Mouse (Mus musculus) limb, embryonic 15.5 days (tissue): ENCODE measurements around the gene Arid1b. TPM values are rescaled to one million over a fixed set of nuclear protein-coding genes. Genes with fewer than 3 reads are reported as not detected.

Source experiments
- ATAC-seq: fragments of 200-750 bp; cut with Nextera tagmentation; 2 replicates; pipeline ENCODE4 v1.8.0; 2017; ENCODE audit warnings: low read depth, moderate TSS enrichment; ENCODE audit not compliant: insufficient number of reproducible peaks, low FRiP score, low TSS enrichment
- H3K27ac ChIP-seq: fragments of 300-500 bp; sonication (generic); 2 replicates; pipeline ENCODE4 v1.5.1; 2015; ENCODE audit warnings: moderate library complexity, mild to moderate bottlenecking, inconsistent platforms
- H3K27me3 ChIP-seq: fragments of 300-500 bp; sonication (generic); 2 replicates; pipeline ENCODE4 v1.6.1; 2015; ENCODE audit warnings: inconsistent platforms
- H3K36me3 ChIP-seq: fragments of 300-500 bp; sonication (generic); 2 replicates; pipeline ENCODE4 v1.6.1; 2015; ENCODE audit warnings: inconsistent platforms
- H3K4me1 ChIP-seq: fragments of 300-500 bp; sonication (generic); 2 replicates; pipeline ENCODE4 v1.6.1; 2015; ENCODE audit warnings: inconsistent platforms
- H3K4me2 ChIP-seq: fragments of 300-500 bp; sonication (generic); 2 replicates; pipeline ENCODE4 v1.6.1; 2015; ENCODE audit warnings: mild to moderate bottlenecking, inconsistent platforms
- H3K4me3 ChIP-seq: fragments of 300-500 bp; sonication (generic); 2 replicates; pipeline ENCODE4 v1.5.1; 2015; ENCODE audit warnings: mild to moderate bottlenecking, inconsistent platforms
- H3K9ac ChIP-seq: fragments of 300-500 bp; sonication (generic); 2 replicates; pipeline ENCODE4 v1.6.1; 2015; ENCODE audit warnings: inconsistent platforms
- H3K9me3 ChIP-seq: fragments of 300-500 bp; sonication (generic); 2 replicates; pipeline ENCODE4 v1.6.1; 2016; ENCODE audit warnings: inconsistent platforms
- WGBS: fragments of 180-500 bp; shearing (Covaris S2); methylation state at CpG from one replicate; pipeline ENCODE4 v1.1.7; 2015; 5-methylcytosine and 5-hydroxymethylcytosine counted together
- polyA plus RNA-seq: library from polyadenylated mRNA; unstranded; fragments of >200 nt; fragmentation: Nextera tagmentation; extraction: Ambion mirVana; gene quantifications from 2 replicates; pipeline ENCODE4 v1.2.1, GENCODE M21; 2015

The Arid1b gene
- polyA plus RNA-seq, 1 experiment from 2014 or later: 11.4 TPM

DNA sequence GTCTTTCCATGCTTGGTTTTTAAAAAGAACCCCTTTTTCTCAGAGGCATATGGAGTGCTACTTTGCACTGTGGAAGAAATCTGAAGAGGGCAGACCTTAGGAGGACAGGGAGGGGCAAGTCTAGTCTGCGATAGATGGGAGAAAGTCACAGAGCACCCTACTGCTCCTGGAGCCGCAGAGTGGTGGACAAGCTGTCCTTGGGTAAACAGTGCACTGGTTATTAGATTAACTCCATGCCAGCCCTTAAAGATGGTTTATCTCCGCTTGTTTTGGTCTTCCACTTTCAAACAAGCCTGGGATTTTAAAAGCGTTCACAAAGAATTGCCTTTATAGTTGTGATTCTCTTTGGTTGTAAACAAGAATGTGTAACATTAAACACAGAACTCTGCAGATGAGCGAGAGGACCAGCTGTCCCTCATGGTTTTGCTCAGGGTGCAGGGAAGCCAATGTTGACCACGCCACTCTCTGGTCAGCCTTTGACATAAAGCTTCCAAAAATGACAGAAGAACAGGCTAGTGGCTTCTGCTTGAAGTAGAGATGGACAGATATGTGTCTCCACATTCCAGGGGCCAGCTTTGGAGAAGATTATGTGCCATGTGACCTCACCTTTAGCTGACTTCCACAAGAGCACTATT lies 234.6 kb downstream of the Arid1b start:
- peaks cover 34% of the 10 kb centered on the region for H3K4me1 ChIP-seq
- WGBS: 66% methylated on average over 6 of the region's 6 CpGs
- no peak overlapping the region for H3K4me2 ChIP-seq
- no peak overlapping the region for H3K4me3 ChIP-seq
- H3K27ac ChIP-seq: no peak overlapping the region
- H3K36me3 ChIP-seq: no peaks in the 10 kb centered on the region
- H3K9me3 ChIP-seq: no peaks in the 10 kb centered on the region
- no peak for ATAC-seq
- H3K27me3 ChIP-seq: no peaks in the 10 kb centered on the region
- H3K9ac ChIP-seq: no peak overlapping the region

GRCm38 (mm10) chr17:5230063-5230462 lies 235.9 kb downstream of the Arid1b start:
- Histone ChIP-seq H3K4me2 (no peak overlapping the region), H3K27ac (no peak overlapping the region), H3K36me3 (no peaks in the 10 kb centered on the region), H3K4me3 (no peak overlapping the region), H3K4me1 (peaks cover 46% of the 10 kb centered on the region), H3K27me3 (no peaks in the 10 kb centered on the region), H3K9ac (no peak overlapping the region), H3K9me3 (no peaks in the 10 kb centered on the region)
- no peak for ATAC-seq
- 67% methylated on average over 7 of the region's 7 CpGs for WGBS

DNA sequence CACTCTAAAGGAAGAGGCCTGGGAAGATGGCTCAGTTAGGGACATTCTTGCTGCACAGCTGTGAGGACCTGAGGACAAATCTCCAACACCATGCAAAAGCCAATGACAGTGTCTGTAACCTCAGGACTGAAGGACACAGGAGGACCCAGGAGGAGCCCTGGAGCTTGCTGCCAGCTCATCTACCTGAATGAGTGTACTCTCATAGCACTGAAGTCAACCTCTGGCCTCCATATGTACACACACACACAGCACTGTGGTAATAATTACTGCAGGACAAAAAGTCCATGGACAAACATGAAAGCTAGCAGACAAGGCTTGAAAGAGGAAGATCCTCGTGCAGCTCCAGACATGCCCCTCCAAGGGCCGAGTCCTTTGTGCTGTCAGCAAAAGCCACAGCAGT lies 238.0 kb downstream of the Arid1b start:
- 43% methylated on average over 2 of the region's 2 CpGs for WGBS
- Histone ChIP-seq H3K4me3 (no peak overlapping the region), H3K27ac (no peak overlapping the region), H3K4me2 (no peak overlapping the region), H3K36me3 (no peaks in the 10 kb centered on the region), H3K9ac (no peak overlapping the region), H3K9me3 (no peaks in the 10 kb centered on the region), H3K27me3 (no peaks in the 10 kb centered on the region), H3K4me1 (peaks cover 53% of the 10 kb centered on the region)
- no peak for ATAC-seq

DNA sequence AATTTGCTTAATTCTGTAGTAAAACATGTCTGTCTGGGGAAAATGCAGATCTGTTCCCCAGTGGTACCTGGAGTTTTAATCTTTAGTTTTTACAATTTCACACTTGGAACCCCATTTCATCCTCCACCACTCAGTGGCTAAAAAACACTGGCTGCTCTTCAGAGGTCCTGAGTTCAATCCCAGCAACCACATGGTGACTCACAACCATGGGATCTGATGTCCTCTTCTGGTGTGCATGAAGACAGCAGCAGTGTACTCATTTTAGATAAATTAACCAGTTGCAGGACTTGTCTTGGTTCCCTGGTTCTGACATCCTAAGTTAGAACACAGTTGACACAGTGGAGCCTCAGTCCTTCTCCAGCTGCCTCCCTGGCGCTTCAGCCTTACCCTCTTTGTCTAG lies 239.9 kb downstream of the Arid1b start:
- no peak for ATAC-seq
- Histone ChIP-seq H3K27me3 (no peaks in the 10 kb centered on the region), H3K36me3 (no peaks in the 10 kb centered on the region), H3K4me1 (peaks cover 60% of the 10 kb centered on the region), H3K4me3 (no peak overlapping the region), H3K9ac (no peak overlapping the region), H3K9me3 (no peaks in the 10 kb centered on the region), H3K27ac (no peak overlapping the region), H3K4me2 (no peak overlapping the region)
- WGBS: 89% methylated on average over 1 of the region's 1 CpGs

DNA sequence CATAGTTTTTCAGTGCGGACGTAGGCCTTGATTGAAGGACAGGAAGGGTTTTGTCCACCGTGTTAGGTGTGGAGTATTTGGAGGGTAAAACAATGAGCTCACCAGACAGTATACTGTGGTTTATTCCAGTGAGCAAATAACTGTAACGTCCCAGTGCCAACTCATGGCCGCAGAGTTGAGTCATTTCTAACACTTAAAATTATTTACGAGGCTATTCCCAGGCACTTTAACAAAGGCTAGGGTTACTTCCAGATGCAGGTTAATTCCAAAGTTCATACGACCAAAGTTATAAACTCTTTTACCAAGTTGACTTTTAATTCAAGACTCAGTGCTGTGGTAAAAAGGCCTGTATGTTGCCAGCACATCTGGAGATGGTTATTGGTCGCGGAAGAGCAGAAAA lies 240.9 kb downstream of the Arid1b start:
- H3K9ac ChIP-seq: no peak overlapping the region
- no peaks in the 10 kb centered on the region for H3K9me3 ChIP-seq
- WGBS: 18% methylated on average over 9 of the region's 9 CpGs
- no peak overlapping the region for H3K27ac ChIP-seq
- no peaks in the 10 kb centered on the region for H3K36me3 ChIP-seq
- no peak overlapping the region for H3K4me3 ChIP-seq
- no peak overlapping the region for H3K4me2 ChIP-seq
- H3K4me1 ChIP-seq: peaks cover 60% of the 10 kb centered on the region
- no peaks in the 10 kb centered on the region for H3K27me3 ChIP-seq
- peak; percentile 61 for ATAC-seq

DNA sequence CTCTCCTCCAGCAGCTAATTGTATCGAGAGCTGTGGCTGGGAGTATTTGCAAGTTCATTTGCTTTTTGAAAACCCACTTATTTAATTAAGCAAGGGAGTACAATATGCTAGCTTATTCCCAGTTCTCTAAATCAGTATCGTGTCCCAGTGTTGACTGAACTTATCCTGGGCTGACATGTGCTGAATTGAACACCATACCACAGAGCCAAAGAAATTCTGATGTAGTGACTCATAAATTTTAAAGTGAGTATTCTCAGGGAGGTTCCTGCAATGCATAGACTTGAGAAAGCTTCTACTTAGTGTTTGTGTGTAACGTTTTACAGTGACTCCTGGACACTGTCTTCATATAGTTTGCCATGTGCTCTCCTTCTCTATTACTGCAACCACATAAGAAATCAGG lies 243.6 kb downstream of the Arid1b start:
- Histone ChIP-seq H3K27ac (no peak overlapping the region), H3K27me3 (no peaks in the 10 kb centered on the region), H3K4me1 (peaks cover 52% of the 10 kb centered on the region), H3K36me3 (no peaks in the 10 kb centered on the region), H3K4me2 (no peak overlapping the region), H3K4me3 (no peak overlapping the region), H3K9me3 (no peaks in the 10 kb centered on the region), H3K9ac (no peak overlapping the region)
- no peak for ATAC-seq
- WGBS: 29% methylated on average over 3 of the region's 3 CpGs

- Histone ChIP-seq H3K9me3 (no peaks in the 10 kb centered on the region), H3K4me3 (no peak overlapping the region), H3K27ac (no peak overlapping the region), H3K36me3 (0 out of 2 replicates have a peak, but pooled peaks cover 4% of the 10 kb centered on the region), H3K4me1 (peaks cover 47% of the 10 kb centered on the region), H3K27me3 (no peaks in the 10 kb centered on the region), H3K4me2 (no peak overlapping the region), H3K9ac (no peak overlapping the region)
- no peak for ATAC-seq
- WGBS: 56% methylated on average over 16 of the region's 16 CpGs
Measured at GRCm38 (mm10) chr17:5238387-5239245, 244.5 kb downstream of the Arid1b start.

- WGBS: 78% methylated on average over 2 of the region's 2 CpGs
- ATAC-seq: no peak
- no peak overlapping the region for H3K9ac ChIP-seq
- no peak overlapping the region for H3K4me2 ChIP-seq
- no peaks in the 10 kb centered on the region for H3K27me3 ChIP-seq
- H3K36me3 ChIP-seq: 0 out of 2 replicates have a peak, but pooled peaks cover 10% of the 10 kb centered on the region
- H3K4me3 ChIP-seq: no peak overlapping the region
- no peaks in the 10 kb centered on the region for H3K9me3 ChIP-seq
- no peak overlapping the region for H3K27ac ChIP-seq
- peaks cover 11% of the 10 kb centered on the region for H3K4me1 ChIP-seq
Measured at GRCm38 (mm10) chr17:5244526-5244925, 250.4 kb downstream of the Arid1b start.

DNA sequence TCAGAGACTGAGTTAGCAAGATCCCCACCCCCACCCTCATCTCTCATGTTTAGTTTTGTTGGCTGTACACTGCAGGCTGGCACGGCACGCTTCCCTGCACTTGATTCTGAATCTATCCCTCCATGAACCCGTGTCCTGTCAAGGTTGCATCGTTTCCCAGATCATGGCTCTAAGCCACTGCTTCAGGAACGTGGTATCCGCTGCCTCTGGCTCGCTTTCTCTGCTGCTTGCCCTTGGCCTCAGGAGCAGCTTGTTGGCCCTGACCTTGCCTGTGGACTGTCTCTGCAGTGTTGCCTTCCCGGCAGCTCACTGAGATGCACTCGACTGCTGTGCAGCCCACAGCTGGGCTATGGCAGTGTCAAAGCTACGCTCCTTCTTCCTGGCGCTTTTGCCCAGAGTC lies 252.6 kb downstream of the Arid1b start:
- H3K27ac ChIP-seq: no peak overlapping the region
- H3K27me3 ChIP-seq: no peaks in the 10 kb centered on the region
- H3K36me3 ChIP-seq: 0 out of 2 replicates have a peak, but pooled peaks cover 10% of the 10 kb centered on the region
- H3K9ac ChIP-seq: no peak overlapping the region
- H3K4me3 ChIP-seq: no peak overlapping the region
- 88% methylated on average over 11 of the region's 11 CpGs for WGBS
- no peaks in the 10 kb centered on the region for H3K9me3 ChIP-seq
- peaks cover 13% of the 10 kb centered on the region for H3K4me1 ChIP-seq
- no peak for ATAC-seq
- no peak overlapping the region for H3K4me2 ChIP-seq

GRCm38 (mm10) chr17:5247247-5247646 lies 253.1 kb downstream of the Arid1b start:
- Histone ChIP-seq H3K36me3 (0 out of 2 replicates have a peak, but pooled peaks cover 10% of the 10 kb centered on the region), H3K4me1 (peaks cover 15% of the 10 kb centered on the region), H3K27me3 (no peaks in the 10 kb centered on the region), H3K9me3 (no peaks in the 10 kb centered on the region), H3K27ac (no peak overlapping the region), H3K9ac (no peak overlapping the region), H3K4me3 (no peak overlapping the region), H3K4me2 (no peak overlapping the region)
- 91% methylated on average over 7 of the region's 7 CpGs for WGBS
- no peak for ATAC-seq

DNA sequence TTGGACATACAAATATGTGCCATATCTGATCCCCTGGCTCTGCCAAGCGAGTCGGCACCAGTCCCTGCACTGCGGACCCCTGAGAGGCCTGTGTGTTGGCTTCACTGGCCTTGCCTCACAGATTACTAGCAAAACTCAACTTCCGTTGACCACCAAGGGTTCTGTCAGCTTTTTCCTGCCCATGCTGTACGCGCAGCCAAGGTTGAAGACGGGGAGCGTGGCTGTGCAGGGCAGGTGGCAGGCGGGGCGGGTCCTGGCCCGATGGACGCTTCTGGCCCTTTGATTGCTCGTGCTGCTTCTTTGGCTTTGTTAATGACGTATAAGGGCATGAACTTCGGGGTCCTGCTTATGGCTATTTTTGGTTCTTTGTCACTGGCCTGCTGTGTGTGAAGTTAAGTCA lies 253.6 kb downstream of the Arid1b start:
- Histone ChIP-seq H3K4me1 (peaks cover 15% of the 10 kb centered on the region), H3K27ac (no peak overlapping the region), H3K27me3 (no peaks in the 10 kb centered on the region), H3K4me3 (no peak overlapping the region), H3K4me2 (no peak overlapping the region), H3K9ac (no peak overlapping the region), H3K36me3 (0 out of 2 replicates have a peak, but pooled peaks cover 10% of the 10 kb centered on the region), H3K9me3 (no peaks in the 10 kb centered on the region)
- WGBS: 83% methylated on average over 15 of the region's 15 CpGs
- no peak for ATAC-seq

DNA sequence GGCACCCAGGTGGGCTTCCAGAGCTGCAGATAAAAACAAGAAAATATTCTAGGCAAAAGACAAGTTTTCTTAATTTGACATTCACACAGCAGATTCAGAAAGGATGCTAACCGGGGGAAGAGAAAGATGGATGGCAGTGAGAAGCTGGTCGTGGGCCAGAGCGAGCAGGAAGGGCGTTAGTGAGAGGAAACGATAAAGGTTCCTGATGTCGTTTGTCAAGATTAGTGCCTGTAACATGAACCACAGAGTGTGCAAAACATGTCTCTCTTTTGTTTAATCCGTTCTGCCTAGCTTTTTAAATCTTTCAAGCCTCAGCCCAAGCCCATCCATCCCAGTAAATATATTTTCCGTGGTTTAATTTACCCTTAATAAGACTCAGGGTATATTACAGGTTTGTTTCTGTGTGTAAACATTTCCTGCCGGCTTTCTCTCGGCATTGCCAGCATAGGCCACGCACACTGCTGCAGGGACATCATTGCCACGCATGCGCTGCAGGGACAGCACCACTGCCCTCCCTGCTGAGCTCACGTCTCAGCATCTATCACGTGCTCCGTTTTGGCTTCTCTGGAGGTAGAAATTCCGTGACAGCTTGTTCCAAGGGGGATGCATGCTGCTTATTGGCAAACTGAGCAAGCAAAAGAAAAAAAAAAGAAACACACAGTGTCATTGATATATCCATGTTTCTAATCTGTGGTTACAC lies 255.0 kb downstream of the Arid1b start:
- WGBS: 40% methylated on average over 17 of the region's 17 CpGs
- Histone ChIP-seq H3K4me1 (peaks cover 15% of the 10 kb centered on the region), H3K27ac (peak overlapping the region; percentile 59; the same call in 1 of the 2 replicates), H3K9me3 (no peaks in the 10 kb centered on the region), H3K4me3 (no peak overlapping the region), H3K36me3 (0 out of 2 replicates have a peak, but pooled peaks cover 6% of the 10 kb centered on the region), H3K27me3 (no peaks in the 10 kb centered on the region), H3K9ac (no peak overlapping the region), H3K4me2 (no peak overlapping the region)
- no peak for ATAC-seq
